Mouse (Mus musculus): Measurements from ENCODE around the gene Upk3b. TPM values are rescaled to one million over a fixed set of nuclear protein-coding genes. Genes with fewer than 3 reads are reported as not detected.
"Not testable (repeated sequence)": the region's sequence is repeated elsewhere in the genome, so short reads cannot be mapped to it uniquely, and the experiment has no call there.

Gene Upk3b
- polyA plus RNA-seq, 1 experiment from 2014 or later: 37.0 TPM

- 50% methylated on average over 4 of the region's 4 CpGs for WGBS
- peaks cover 18% of the 10 kb centered on the region for H3K4me1 ChIP-seq
- H3K9ac ChIP-seq: no peak overlapping the region
- ATAC-seq (ENCODE audit: insufficient read depth, low FRiP score, low read depth): no peak
- no peak overlapping the region for H3K4me3 ChIP-seq (replicated peaks)
- H3K27me3 ChIP-seq (replicated peaks): no peaks in the 10 kb centered on the region
- no peaks in the 10 kb centered on the region for H3K9me3 ChIP-seq
- H3K27ac ChIP-seq: no peak overlapping the region
- H3K36me3 ChIP-seq: no peaks in the 10 kb centered on the region
- H3K4me2 ChIP-seq: no peak overlapping the region
These were observed 17.8 kb downstream of the Upk3b start for GRCm38 (mm10) chr5:136056062-136056461.

- peaks cover 12% of the 10 kb centered on the region for H3K4me1 ChIP-seq
- WGBS: 12% methylated on average over 8 of the region's 8 CpGs
- ATAC-seq (ENCODE audit: insufficient read depth, low FRiP score, low read depth): peak; percentile 54; the same call in 1 of the 2 replicates
- H3K4me2 ChIP-seq: peak overlapping the region; percentile 19; the same call in 1 of the 2 replicates
- no peaks in the 10 kb centered on the region for H3K36me3 ChIP-seq
- no peaks in the 10 kb centered on the region for H3K9me3 ChIP-seq
- H3K27ac ChIP-seq: peak overlapping the region; percentile 44
- H3K27me3 ChIP-seq (replicated peaks): no peaks in the 10 kb centered on the region
- H3K9ac ChIP-seq: no peak overlapping the region
- H3K4me3 ChIP-seq (replicated peaks): peak overlapping the region; percentile 21
These were observed 18.8 kb downstream of the Upk3b start for GRCm38 (mm10) chr5:136057085-136057484.

- no peak for ATAC-seq (ENCODE audit: insufficient read depth, low FRiP score, low read depth)
- H3K4me1 ChIP-seq: peaks cover 9% of the 10 kb centered on the region; the same call in 1 of the 2 replicates
- H3K36me3 ChIP-seq: no peaks in the 10 kb centered on the region
- H3K9me3 ChIP-seq: no peaks in the 10 kb centered on the region
- H3K27ac ChIP-seq: no peak overlapping the region
- H3K4me2 ChIP-seq: no peak overlapping the region
- no peak overlapping the region for H3K4me3 ChIP-seq (replicated peaks)
- H3K27me3 ChIP-seq (replicated peaks): no peaks in the 10 kb centered on the region
- 13% methylated on average over 12 of the region's 12 CpGs for WGBS
- H3K9ac ChIP-seq: no peak overlapping the region
These were observed 23.3 kb downstream of the Upk3b start for GRCm38 (mm10) chr5:136061567-136061966.

- no peak for ATAC-seq (ENCODE audit: insufficient read depth, low FRiP score, low read depth)
- Histone ChIP-seq H3K27me3 (replicated peaks) (no peaks in the 10 kb centered on the region), H3K9ac (no peak overlapping the region), H3K27ac (no peak overlapping the region), H3K4me2 (no peak overlapping the region), H3K4me3 (replicated peaks) (no peak overlapping the region), H3K9me3 (no peaks in the 10 kb centered on the region), H3K4me1 (peaks cover 4% of the 10 kb centered on the region; the same call in 1 of the 2 replicates), H3K36me3 (no peaks in the 10 kb centered on the region)
- 87% methylated on average over 10 of the region's 10 CpGs for whole genome bisulfite sequencing
These were observed 25.6 kb downstream of the Upk3b start for GRCm38 (mm10) chr5:136063920-136064319.

GRCm38 (mm10) chr5:136066404-136067148, 28.3 kb downstream of the Upk3b start:
- not testable (repeated sequence) for H3K4me1 ChIP-seq; H3K9ac ChIP-seq; H3K27me3 ChIP-seq (replicated peaks); H3K9me3 ChIP-seq; H3K36me3 ChIP-seq; H3K27ac ChIP-seq; H3K4me3 ChIP-seq (replicated peaks); H3K4me2 ChIP-seq
- WGBS: 64% methylated on average over 11 of the region's 11 CpGs
- ATAC-seq (ENCODE audit: insufficient read depth, low FRiP score, low read depth): peak; percentile 37; the same call in 1 of the 2 replicates

GRCm38 (mm10) chr5:136069411-136069810, 31.1 kb downstream of the Upk3b start:
- ATAC-seq (ENCODE audit: insufficient read depth, low FRiP score, low read depth): no peak
- Histone ChIP-seq H3K36me3 (no peaks in the 10 kb centered on the region), H3K4me2 (no peak overlapping the region), H3K27ac (no peak overlapping the region), H3K9ac (no peak overlapping the region), H3K27me3 (replicated peaks) (no peaks in the 10 kb centered on the region), H3K4me3 (replicated peaks) (no peak overlapping the region), H3K4me1 (no peaks in the 10 kb centered on the region), H3K9me3 (no peaks in the 10 kb centered on the region)
- WGBS: 74% methylated on average over 2 of the region's 2 CpGs

- Histone ChIP-seq H3K4me1 (peaks cover 6% of the 10 kb centered on the region; the same call in 1 of the 2 replicates), H3K4me3 (replicated peaks) (no peak overlapping the region), H3K4me2 (no peak overlapping the region), H3K27ac (no peak overlapping the region), H3K36me3 (no peaks in the 10 kb centered on the region), H3K27me3 (replicated peaks) (no peaks in the 10 kb centered on the region), H3K9ac (no peak overlapping the region), H3K9me3 (no peaks in the 10 kb centered on the region)
- ATAC-seq (ENCODE audit: insufficient read depth, low FRiP score, low read depth): no peak
- 58% methylated on average over 6 of the region's 6 CpGs for whole genome bisulfite sequencing
These were observed 34.8 kb downstream of the Upk3b start for GRCm38 (mm10) chr5:136073051-136073450.

GRCm38 (mm10) chr5:136073526-136073925, 35.2 kb downstream of the Upk3b start:
- Histone ChIP-seq H3K4me1 (peaks cover 6% of the 10 kb centered on the region; the same call in 1 of the 2 replicates), H3K9me3 (no peaks in the 10 kb centered on the region), H3K9ac (no peak overlapping the region), H3K27me3 (replicated peaks) (no peaks in the 10 kb centered on the region), H3K36me3 (no peaks in the 10 kb centered on the region), H3K27ac (no peak overlapping the region), H3K4me3 (replicated peaks) (no peak overlapping the region), H3K4me2 (no peak overlapping the region)
- ATAC-seq (ENCODE audit: insufficient read depth, low FRiP score, low read depth): no peak
- 66% methylated on average over 11 of the region's 11 CpGs for WGBS

GRCm38 (mm10) chr5:136075076-136075475, 36.8 kb downstream of the Upk3b start:
- WGBS: 89% methylated on average over 5 of the region's 5 CpGs
- Histone ChIP-seq H3K4me1 (peaks cover 6% of the 10 kb centered on the region; the same call in 1 of the 2 replicates), H3K27me3 (replicated peaks) (no peaks in the 10 kb centered on the region), H3K4me3 (replicated peaks) (no peak overlapping the region), H3K27ac (no peak overlapping the region), H3K9me3 (no peaks in the 10 kb centered on the region), H3K36me3 (no peaks in the 10 kb centered on the region), H3K9ac (no peak overlapping the region), H3K4me2 (no peak overlapping the region)
- ATAC-seq (ENCODE audit: insufficient read depth, low FRiP score, low read depth): no peak

GRCm38 (mm10) chr5:136076284-136076683, 38.0 kb downstream of the Upk3b start:
- no peak overlapping the region for H3K4me3 ChIP-seq (replicated peaks)
- H3K27ac ChIP-seq: no peak overlapping the region
- ATAC-seq (ENCODE audit: insufficient read depth, low FRiP score, low read depth): no peak
- H3K36me3 ChIP-seq: no peaks in the 10 kb centered on the region
- no peak overlapping the region for H3K9ac ChIP-seq
- H3K27me3 ChIP-seq (replicated peaks): no peaks in the 10 kb centered on the region
- WGBS: 24% methylated on average over 7 of the region's 7 CpGs
- peaks cover 6% of the 10 kb centered on the region; the same call in 1 of the 2 replicates for H3K4me1 ChIP-seq
- no peak overlapping the region for H3K4me2 ChIP-seq
- no peaks in the 10 kb centered on the region for H3K9me3 ChIP-seq

GRCm38 (mm10) chr5:136077001-136077550, 38.8 kb downstream of the Upk3b start:
- 73% methylated on average over 9 of the region's 9 CpGs for WGBS
- no peaks in the 10 kb centered on the region for H3K27me3 ChIP-seq (replicated peaks)
- H3K4me2 ChIP-seq: no peak overlapping the region
- no peak overlapping the region for H3K9ac ChIP-seq
- no peak overlapping the region for H3K4me3 ChIP-seq (replicated peaks)
- no peaks in the 10 kb centered on the region for H3K36me3 ChIP-seq
- H3K9me3 ChIP-seq: no peaks in the 10 kb centered on the region
- peak overlapping the region; percentile 23; the same call in 1 of the 2 replicates for H3K27ac ChIP-seq
- no peak for ATAC-seq (ENCODE audit: insufficient read depth, low FRiP score, low read depth)
- H3K4me1 ChIP-seq: peaks cover 6% of the 10 kb centered on the region; the same call in 1 of the 2 replicates

- Histone ChIP-seq H3K27me3 (replicated peaks) (no peaks in the 10 kb centered on the region), H3K4me3 (replicated peaks) (no peak overlapping the region), H3K36me3 (no peaks in the 10 kb centered on the region), H3K9me3 (no peaks in the 10 kb centered on the region), H3K4me2 (no peak overlapping the region), H3K27ac (no peak overlapping the region), H3K9ac (no peak overlapping the region), H3K4me1 (peaks cover 6% of the 10 kb centered on the region; the same call in 1 of the 2 replicates)
- WGBS: 85% methylated on average over 5 of the region's 5 CpGs
- no peak for ATAC-seq (ENCODE audit: insufficient read depth, low FRiP score, low read depth)
These were observed 39.8 kb downstream of the Upk3b start for GRCm38 (mm10) chr5:136078136-136078535.

All from stomach, embryonic 15.5 days (tissue).